Mouse (Mus musculus): ENCODE data around the gene Rnf17. TPM values are rescaled to one million over a fixed set of nuclear protein-coding genes. Genes with fewer than 3 reads are reported as not detected.

The Rnf17 gene
- polyA plus RNA-seq (2015; fragmentation: Nextera tagmentation; extraction: Ambion mirVana), result 1.3 and 1.5 TPM in 2 replicates

DNA sequence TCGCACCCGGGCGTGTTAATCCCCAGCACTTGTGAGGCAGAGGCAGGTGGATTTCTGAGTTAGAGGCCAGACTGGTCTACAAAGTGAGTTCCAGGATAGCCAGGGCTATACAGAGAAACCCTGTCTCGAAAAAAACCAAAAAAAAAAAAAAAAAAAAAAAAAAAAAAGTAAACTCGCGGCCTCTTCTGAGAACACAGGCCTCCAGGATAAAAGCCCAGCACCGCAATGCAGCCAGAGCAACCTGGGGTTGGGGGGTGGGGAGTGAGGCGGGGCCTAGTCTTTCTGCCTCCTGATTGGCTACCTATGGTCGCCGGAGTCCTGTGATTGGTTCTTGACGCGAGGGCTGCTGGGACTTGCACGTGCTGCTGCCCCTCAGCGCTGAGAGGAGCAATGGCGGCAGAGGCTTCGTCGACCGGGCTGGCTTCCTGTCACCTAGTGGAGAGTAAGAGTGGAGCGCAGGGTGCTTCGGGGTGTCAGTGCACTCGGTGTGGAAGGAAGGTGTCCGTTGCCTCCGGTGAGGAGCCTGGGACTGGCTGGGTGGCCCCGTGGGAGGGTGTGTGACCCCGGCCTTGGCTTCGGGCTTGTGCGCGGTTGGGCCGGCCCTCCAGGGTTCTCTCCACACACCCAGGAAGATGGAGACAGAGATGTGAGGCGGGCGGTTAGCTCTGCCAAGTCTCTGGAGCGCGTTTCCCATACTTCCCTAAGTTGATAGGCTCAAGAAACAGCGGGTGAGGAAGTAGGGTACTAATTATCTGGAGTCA lies at the start of gene Rnf17:
Rnf17 (plus strand) TSS at position 271 of the 761 bp plus-strand sequence.

DNA sequence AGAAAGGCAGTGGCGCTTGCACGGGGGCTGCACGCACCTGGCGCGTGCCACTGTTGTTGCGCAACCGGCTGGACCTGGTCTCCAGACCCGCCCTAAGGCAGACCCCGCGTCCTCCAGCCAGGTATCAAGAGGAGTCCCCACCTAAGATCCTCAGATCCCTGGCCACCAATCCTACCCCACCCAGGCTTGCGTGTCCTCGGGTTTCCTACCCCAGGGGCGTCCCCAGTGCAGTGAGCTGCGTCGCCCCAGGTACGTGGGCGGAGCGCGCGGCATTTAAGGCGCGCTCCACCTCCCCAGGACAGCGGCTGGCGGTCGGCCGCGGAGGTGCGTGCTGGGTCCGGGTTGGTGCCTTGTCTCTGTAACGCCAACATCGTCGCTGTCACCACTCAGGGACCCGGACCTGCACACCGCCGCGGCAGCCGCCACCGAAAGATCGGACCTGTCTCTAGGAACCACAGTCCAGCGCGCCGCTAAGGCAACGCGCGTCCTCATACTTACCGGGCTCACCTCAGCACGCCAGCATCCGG lies 37.6 kb upstream of the Rnf17 start, which contains the start of gene Atp12a:
Atp12a (plus strand) TSS at position 358 of the 527 bp plus-strand sequence.

Other genes with a start within 250 kb of the Rnf17 start
- not detected in 2 replicates for gene Gzmg, start 243.0 kb upstream of the Rnf17 start, polyA plus RNA-seq (2015; fragmentation: Nextera tagmentation; extraction: Ambion mirVana)
- gene Gzmn, start 228.0 kb upstream of the Rnf17 start, polyA plus RNA-seq (2015; fragmentation: Nextera tagmentation; extraction: Ambion mirVana), result not detected in 2 replicates
- gene Gzmf, start 191.2 kb upstream of the Rnf17 start, polyA plus RNA-seq (2015; fragmentation: Nextera tagmentation; extraction: Ambion mirVana), result not detected in 2 replicates
- gene Gzmc, start 167.9 kb upstream of the Rnf17 start, polyA plus RNA-seq (2015; fragmentation: Nextera tagmentation; extraction: Ambion mirVana), result not detected in 2 replicates
- 0.08 TPM in 1 of 2 replicates, not detected in the other for gene Gzmb, start 140.3 kb upstream of the Rnf17 start, polyA plus RNA-seq (2015; fragmentation: Nextera tagmentation; extraction: Ambion mirVana)
- gene Atp12a, start 37.5 kb upstream of the Rnf17 start, polyA plus RNA-seq (2015; fragmentation: Nextera tagmentation; extraction: Ambion mirVana), result 0.11 and 0.42 TPM in 2 replicates
- gene Cenpj, start 172.8 kb downstream of the Rnf17 start, polyA plus RNA-seq (2015; fragmentation: Nextera tagmentation; extraction: Ambion mirVana), result 2.2 and 2.4 TPM in 2 replicates
- gene Parp4, start 173.0 kb downstream of the Rnf17 start, polyA plus RNA-seq (2015; fragmentation: Nextera tagmentation; extraction: Ambion mirVana), result 7.4 and 7.8 TPM in 2 replicates